Mouse (Mus musculus) liver, embryonic 11.5 days (tissue): ENCODE measurements around the gene Gm45808. TPM values are rescaled to one million over a fixed set of nuclear protein-coding genes. Genes with fewer than 3 reads are reported as not detected.
"Not testable (repeated sequence)": the region's sequence is repeated elsewhere in the genome, so short reads cannot be mapped to it uniquely, and the experiment has no call there.

Source experiments
- ATAC-seq: fragments of 200-750 bp; cut with Nextera tagmentation; replicated peaks from 2 replicates; pipeline ENCODE4 v1.8.0; 2017; ENCODE audit warnings: moderate number of reproducible peaks, mild to moderate bottlenecking, moderate TSS enrichment, moderate library complexity; ENCODE audit not compliant: low FRiP score
- DNase-seq: peaks from one replicate; pipeline ENCODE4 v3.0.0-alpha.2; 2017; ENCODE audit warnings: low spot score
- H3K27ac ChIP-seq: fragments of 300-500 bp; sonication (generic); 2 replicates; pipeline ENCODE4 v1.5.1; 2014; ENCODE audit warnings: mild to moderate bottlenecking, low read depth, low read length, control low read depth
- H3K27me3 ChIP-seq: fragments of 300-500 bp; sonication (generic); replicated peaks from 2 replicates; pipeline ENCODE4 v1.6.1; 2014; ENCODE audit warnings: low read length, mixed read lengths; ENCODE audit not compliant: control insufficient read depth, insufficient read depth
- H3K36me3 ChIP-seq: fragments of 300-500 bp; sonication (generic); 2 replicates; pipeline ENCODE4 v1.6.1; 2014; ENCODE audit warnings: mild to moderate bottlenecking, low read length, moderate library complexity, mixed read lengths; ENCODE audit not compliant: control insufficient read depth, insufficient read depth
- H3K4me1 ChIP-seq: fragments of 300-500 bp; sonication (generic); replicated peaks from 2 replicates; pipeline ENCODE4 v1.6.1; 2014; ENCODE audit warnings: low read length, mixed read lengths; ENCODE audit not compliant: control insufficient read depth, insufficient read depth
- H3K4me2 ChIP-seq: fragments of 300-500 bp; sonication (generic); 2 replicates; pipeline ENCODE4 v1.6.1; 2014; ENCODE audit warnings: mild to moderate bottlenecking, control low read depth, moderate library complexity
- H3K4me3 ChIP-seq: fragments of 300-500 bp; sonication (generic); 2 replicates; pipeline ENCODE4 v1.5.1; 2014; ENCODE audit warnings: low read depth, low read length, control low read depth
- H3K9ac ChIP-seq: fragments of 300-500 bp; sonication (generic); 2 replicates; pipeline ENCODE4 v1.6.1; 2014; ENCODE audit warnings: low read depth, low read length, control low read depth
- H3K9me3 ChIP-seq: fragments of 300-500 bp; sonication (generic); 2 replicates; pipeline ENCODE4 v1.6.1; 2016; ENCODE audit warnings: low read length, inconsistent platforms, mixed read lengths; ENCODE audit not compliant: control insufficient read depth
- WGBS: fragments of 180-500 bp; shearing (Covaris S2); extraction: QIAGEN DNeasy Blood & Tissue Kit; methylation state at CpG from one replicate; pipeline ENCODE4 v1.1.7; 2014; 5-methylcytosine and 5-hydroxymethylcytosine counted together
- polyA plus RNA-seq: library from polyadenylated mRNA; unstranded; fragments of >200 nt; fragmentation: Nextera tagmentation; extraction: Ambion mirVana; gene quantifications from 2 replicates; pipeline ENCODE4 v1.2.1, GENCODE M21; 2014

Gene Gm45808
- polyA plus RNA-seq, 1 experiment from 2014 or later: not detected

DNA sequence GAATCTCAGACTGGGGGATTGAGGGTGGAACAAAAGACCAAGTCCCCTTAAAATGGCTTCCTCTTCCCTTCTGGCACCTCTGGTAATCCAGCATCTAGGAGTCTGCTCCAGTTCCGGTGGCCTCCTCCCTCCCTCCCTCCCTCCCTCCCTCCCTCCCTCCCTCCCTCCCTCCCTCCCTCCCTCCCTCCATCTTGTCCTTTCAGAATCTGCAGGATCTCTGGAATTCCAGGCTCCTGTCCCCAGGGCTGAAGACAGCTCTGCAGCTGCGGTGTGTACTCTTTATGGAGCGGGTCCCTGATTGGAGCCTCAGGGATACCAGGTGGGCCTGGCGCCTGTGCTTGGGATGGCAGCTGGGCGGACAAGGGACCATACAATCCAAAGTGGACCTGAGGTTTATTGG, 25.3 kb downstream of the Gm45808 start:
- H3K36me3 ChIP-seq: peaks cover 35% of the 10 kb centered on the region
- DNase-seq (no peak), ATAC-seq (no peak)
- peak overlapping the region; percentile 73 for H3K4me2 ChIP-seq
- H3K27ac ChIP-seq: peak overlapping the region; percentile 96
- H3K9ac ChIP-seq: peak overlapping the region; percentile 83
- H3K4me1 ChIP-seq: peaks cover 53% of the 10 kb centered on the region
- peak overlapping the region; percentile 89 for H3K4me3 ChIP-seq
- no peaks in the 10 kb centered on the region for H3K27me3 ChIP-seq
- WGBS: 62% methylated on average over 5 of the region's 5 CpGs
- H3K9me3 ChIP-seq: no peaks in the 10 kb centered on the region

DNA sequence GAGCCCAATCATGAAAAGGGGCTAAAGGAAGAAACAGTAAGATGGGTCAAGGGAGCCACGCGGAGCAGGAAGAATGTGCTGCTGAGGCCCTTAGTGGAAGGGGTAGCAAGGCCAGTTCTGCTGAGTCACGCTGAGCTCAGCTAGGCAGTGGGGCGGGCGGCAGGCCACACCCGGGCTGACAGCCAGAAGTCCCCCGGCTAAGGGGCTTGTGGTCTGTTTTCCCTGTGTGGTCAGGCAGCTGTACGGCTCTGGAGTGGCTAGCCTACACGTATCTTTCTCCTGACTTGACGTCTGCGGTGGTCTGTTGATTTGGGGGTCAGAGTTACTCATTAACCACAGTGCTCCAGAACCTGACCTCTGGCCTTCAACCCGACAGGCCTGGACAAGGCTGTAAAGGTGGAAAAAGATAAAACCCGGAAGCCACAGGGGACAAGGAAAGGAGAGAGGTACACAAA, 25.7 kb downstream of the Gm45808 start:
- H3K9ac ChIP-seq: peak overlapping the region; percentile 83
- WGBS: 7% methylated on average over 13 of the region's 13 CpGs
- no peaks in the 10 kb centered on the region for H3K27me3 ChIP-seq
- no peaks in the 10 kb centered on the region for H3K9me3 ChIP-seq
- H3K4me2 ChIP-seq: peak overlapping the region; percentile 73
- ATAC-seq (peak; percentile 70), DNase-seq (peak; percentile 83)
- H3K4me3 ChIP-seq: peak overlapping the region; percentile 89
- peaks cover 52% of the 10 kb centered on the region for H3K4me1 ChIP-seq
- H3K36me3 ChIP-seq: peaks cover 37% of the 10 kb centered on the region
- H3K27ac ChIP-seq: peak overlapping the region; percentile 96

DNA sequence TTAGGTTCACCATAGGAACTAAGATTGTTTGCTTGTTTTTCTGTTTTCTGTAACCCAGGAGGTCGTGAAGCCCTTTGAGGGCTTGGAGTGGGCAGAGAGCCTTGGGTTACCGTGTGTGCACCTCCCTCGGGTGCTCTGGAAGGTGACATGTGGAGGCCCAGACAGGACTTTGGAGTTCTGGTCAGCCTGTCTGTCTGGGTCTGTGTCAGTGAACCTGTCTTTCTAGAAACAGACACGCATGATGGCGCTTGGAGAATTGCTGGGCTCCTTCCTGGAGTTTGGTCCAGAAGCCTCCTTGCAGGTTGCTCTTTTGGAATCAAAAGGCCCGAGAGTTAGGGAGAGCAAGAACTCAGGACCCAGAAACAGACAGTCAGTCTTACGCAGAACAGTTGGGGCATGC, 26.2 kb downstream of the Gm45808 start:
- Histone ChIP-seq H3K4me1 (peaks cover 47% of the 10 kb centered on the region), H3K36me3 (peaks cover 37% of the 10 kb centered on the region)
- DNase-seq: no peak

DNA sequence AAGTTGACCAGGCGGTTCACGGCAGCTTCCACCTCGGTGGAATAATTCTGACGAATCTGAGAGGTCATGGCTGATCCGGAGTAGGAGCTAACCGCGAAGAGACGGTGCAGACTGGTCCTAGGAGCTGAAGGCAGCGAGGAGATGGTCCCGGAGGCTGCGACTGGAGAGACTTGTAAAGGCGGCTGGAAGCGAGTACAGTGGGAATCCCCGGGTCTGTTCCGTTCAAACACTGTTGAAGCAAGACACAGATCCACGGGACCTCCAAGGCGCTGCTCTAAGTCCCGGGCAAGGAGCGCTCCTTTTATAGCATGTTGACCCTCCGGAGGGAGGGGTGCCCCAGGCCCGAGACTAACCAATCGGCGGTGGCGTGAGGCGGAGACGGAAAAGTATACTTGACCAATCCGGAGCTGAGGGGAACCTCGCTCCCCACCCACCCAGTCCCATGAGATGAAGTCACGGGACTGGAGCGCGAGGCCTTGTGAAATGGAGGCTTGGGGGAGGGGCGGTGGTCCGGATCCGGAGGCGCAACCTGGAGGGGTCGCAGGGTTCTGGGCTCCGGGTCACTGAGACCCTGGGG, 27.0 kb downstream of the Gm45808 start, which contains the start of gene Ftl1:
Gene Ftl1, minus strand, starts transcription at position 321 of the 577 bp plus-strand sequence.
- not testable (repeated sequence) for H3K27me3 ChIP-seq

More for the DNA sequence above, 26.2 kb downstream of the Gm45808 start:
- Histone ChIP-seq H3K4me3 (peak overlapping the region; percentile 89), H3K9ac (peak overlapping the region; percentile 83), H3K27ac (peak overlapping the region; percentile 96), H3K4me2 (peak overlapping the region; percentile 73), H3K9me3 (no peaks in the 10 kb centered on the region), H3K27me3 (no peaks in the 10 kb centered on the region)
- 49% methylated on average over 7 of the region's 7 CpGs for WGBS
- ATAC-seq: peak; percentile 2; the same call in 1 of the 2 replicates

DNA sequence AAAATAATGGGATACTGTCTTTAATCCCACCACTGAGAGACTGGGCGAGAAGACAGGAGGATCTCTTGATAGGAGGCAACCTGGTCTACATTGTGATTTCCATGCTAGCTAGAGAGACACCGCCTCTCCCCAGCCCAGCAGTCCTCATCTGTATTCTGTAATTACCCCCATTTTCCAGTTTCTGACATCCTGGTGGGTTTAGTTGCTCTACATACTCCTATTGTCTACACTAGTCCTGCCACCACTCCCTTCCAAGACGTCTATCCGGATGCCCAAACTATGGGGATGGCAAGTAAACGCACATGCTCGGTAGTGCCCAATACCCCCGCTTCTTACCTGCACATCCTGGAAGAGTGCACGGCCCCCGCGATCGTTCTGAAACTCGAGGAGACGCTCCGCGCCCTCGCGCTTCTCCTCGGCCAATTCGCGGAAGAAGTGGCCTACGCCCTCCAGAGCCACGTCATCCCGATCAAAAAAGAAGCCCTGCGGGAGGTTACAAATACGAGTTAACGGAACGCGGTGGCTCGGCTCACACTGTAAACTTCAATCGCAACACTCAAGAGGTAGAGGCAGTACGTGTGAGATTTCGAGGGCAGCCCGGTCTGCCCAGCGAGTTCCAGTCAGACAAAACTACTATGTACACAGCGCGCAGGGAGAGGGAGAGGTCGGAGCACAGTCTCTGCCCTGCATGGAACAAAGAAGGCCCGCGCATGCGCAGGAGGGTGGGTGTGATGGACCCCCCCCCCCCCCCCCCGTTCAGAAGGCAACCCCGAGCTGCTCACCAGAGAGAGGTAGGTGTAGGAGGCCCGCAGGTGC, 27.7 kb downstream of the Gm45808 start:
- Histone ChIP-seq H3K27ac (peak overlapping the region; percentile 96), H3K27me3 (no peaks in the 10 kb centered on the region), H3K36me3 (peaks cover 29% of the 10 kb centered on the region), H3K4me1 (peaks cover 40% of the 10 kb centered on the region), H3K4me3 (peak overlapping the region; percentile 89), H3K9ac (peak overlapping the region; percentile 94), H3K4me2 (peak overlapping the region; percentile 98), H3K9me3 (no peaks in the 10 kb centered on the region)
- ATAC-seq (peak; percentile 32), DNase-seq (peak; percentile 84)
- WGBS: under 1% methylated on average over 42 of the region's 43 CpGs

More for the DNA sequence above, 27.0 kb downstream of the Gm45808 start, which contains the start of gene Ftl1:
- Histone ChIP-seq H3K4me1 (peaks cover 41% of the 10 kb centered on the region), H3K36me3 (peaks cover 36% of the 10 kb centered on the region), H3K9ac (peak within 1 kb of the TSS; percentile 94), H3K27ac (peak within 1 kb of the TSS; percentile 96), H3K4me3 (peak within 1 kb of the TSS; percentile 89), H3K4me2 (peak within 1 kb of the TSS; percentile 98)
- H3K9me3 ChIP-seq: not testable (repeated sequence)
- ATAC-seq (peak; percentile 90), DNase-seq (peak; percentile 97)
- WGBS: under 1% methylated on average over 26 of the region's 37 CpGs

- H3K4me3 ChIP-seq: peak overlapping the region; percentile 89
- H3K36me3 ChIP-seq: peaks cover 27% of the 10 kb centered on the region
- DNase-seq (no peak), ATAC-seq (peak; percentile 21)
- H3K4me2 ChIP-seq: peak overlapping the region; percentile 98
- WGBS: 45% methylated on average over 10 of the region's 10 CpGs
- peak overlapping the region; percentile 94 for H3K9ac ChIP-seq
- H3K4me1 ChIP-seq: peaks cover 40% of the 10 kb centered on the region
- peak overlapping the region; percentile 96 for H3K27ac ChIP-seq
- no peaks in the 10 kb centered on the region for H3K9me3 ChIP-seq
- H3K27me3 ChIP-seq: no peaks in the 10 kb centered on the region
These were observed 29.2 kb downstream of the Gm45808 start for GRCm38 (mm10) chr7:45457204-45458060.

- peak overlapping the region; percentile 94 for H3K9ac ChIP-seq
- H3K4me1 ChIP-seq: peaks cover 39% of the 10 kb centered on the region
- no peaks in the 10 kb centered on the region for H3K9me3 ChIP-seq
- DNase-seq (no peak), ATAC-seq (no peak)
- no peaks in the 10 kb centered on the region for H3K27me3 ChIP-seq
- H3K36me3 ChIP-seq: peaks cover 24% of the 10 kb centered on the region
- peak overlapping the region; percentile 89 for H3K4me3 ChIP-seq
- 45% methylated on average over 9 of the region's 9 CpGs for WGBS
- H3K27ac ChIP-seq: peak overlapping the region; percentile 96
- H3K4me2 ChIP-seq: peak overlapping the region; percentile 98
These were observed 29.8 kb downstream of the Gm45808 start for GRCm38 (mm10) chr7:45456721-45457203.
